Mouse (Mus musculus) spleen, adult 12 weeks (tissue): ENCODE measurements around the gene Scamp3.

Experiments
- DNase-seq: peaks from one replicate; pipeline ENCODE4 v3.0.0; 2022; ENCODE audit warnings: low spot score

Scamp3 gene

GRCm38 (mm10) chr3:89163643-89164245, 13.5 kb upstream of the Scamp3 start:
- no peak for DNase-seq

DNA sequence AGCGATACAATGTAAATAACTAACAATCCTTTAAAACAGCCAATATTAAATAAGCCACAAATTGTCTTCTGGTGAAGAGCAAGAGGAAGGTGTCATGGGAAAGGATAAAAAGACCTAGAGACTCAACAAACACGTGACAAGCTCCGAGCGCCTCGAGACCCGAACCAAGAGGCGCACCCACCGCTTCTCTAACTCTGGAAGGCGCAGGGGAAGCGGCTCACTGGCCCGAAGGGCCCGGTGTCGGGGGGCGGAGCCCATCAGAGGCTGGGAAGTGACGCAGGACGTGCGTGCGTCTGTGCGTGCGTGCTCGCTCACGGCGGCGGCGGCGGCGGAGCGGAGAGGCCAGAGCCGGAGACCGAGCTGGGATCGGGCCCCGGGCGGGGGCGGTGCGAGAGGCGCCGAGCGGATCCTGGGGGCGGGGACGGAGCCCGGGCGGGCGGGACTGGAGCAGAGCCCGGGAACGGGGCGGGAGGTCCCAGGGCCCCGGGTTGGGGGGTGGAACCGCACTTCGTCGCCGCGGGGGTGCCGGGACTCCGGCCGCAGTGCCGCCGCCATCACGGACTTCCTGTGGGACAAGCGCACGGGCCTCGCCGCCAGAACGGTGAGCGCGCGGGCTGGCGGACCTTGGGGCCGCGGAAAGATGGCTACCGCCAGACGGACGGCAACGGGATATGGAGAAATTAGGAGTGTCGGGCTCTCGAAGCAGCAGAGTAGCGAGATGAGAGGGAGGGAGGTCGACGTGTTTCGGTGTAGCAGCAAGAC, 12.6 kb upstream of the Scamp3 start, which contains the start of gene Clk2:
Gene Clk2 (plus strand): TSS at position 290 of the 762 bp plus-strand sequence.
- DNase-seq: peak; percentile 92

- DNase-seq: no peak
Measured at GRCm38 (mm10) chr3:89165268-89165870, 11.9 kb upstream of the Scamp3 start.

DNA sequence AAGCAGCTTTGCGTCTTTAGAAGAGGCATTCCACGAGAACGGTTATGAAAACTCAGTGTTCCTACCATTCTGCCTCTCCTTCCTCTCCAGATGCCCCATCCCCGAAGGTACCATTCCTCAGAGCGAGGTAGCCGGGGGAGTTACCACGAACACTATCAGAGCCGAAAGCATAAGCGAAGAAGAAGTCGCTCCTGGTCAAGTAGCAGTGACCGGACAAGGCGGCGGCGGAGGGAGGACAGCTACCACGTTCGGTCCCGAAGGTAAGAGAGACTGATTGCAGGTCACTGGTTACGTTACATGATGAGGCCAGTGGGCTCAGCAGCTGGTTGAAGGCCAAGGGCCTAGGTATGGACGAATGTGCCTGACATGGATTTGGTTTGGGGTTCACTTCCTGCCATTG, 10.3 kb upstream of the Scamp3 start:
- DNase-seq: no peak

GRCm38 (mm10) chr3:89174844-89175243, 2.4 kb upstream of the Scamp3 start:
- no peak for DNase-seq

DNA sequence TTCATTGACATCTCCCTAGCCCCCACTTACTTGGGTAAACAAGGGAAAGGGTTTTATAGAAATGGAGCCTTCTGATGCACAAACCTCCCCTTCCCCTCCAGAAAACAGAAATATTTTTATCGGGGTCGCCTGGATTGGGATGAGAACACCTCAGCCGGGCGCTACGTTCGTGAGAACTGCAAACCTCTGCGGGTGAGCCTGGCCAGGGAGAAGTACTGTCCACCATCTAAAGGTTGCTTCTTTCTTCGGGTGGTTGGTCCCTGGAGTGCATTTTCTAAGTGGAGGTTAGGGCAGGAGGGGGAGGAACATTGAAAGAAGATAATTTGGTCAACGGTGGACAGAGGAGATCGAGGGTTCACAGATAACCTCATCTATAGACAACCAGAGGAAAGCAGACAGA, 1.7 kb upstream of the Scamp3 start:
- no peak for DNase-seq

DNA sequence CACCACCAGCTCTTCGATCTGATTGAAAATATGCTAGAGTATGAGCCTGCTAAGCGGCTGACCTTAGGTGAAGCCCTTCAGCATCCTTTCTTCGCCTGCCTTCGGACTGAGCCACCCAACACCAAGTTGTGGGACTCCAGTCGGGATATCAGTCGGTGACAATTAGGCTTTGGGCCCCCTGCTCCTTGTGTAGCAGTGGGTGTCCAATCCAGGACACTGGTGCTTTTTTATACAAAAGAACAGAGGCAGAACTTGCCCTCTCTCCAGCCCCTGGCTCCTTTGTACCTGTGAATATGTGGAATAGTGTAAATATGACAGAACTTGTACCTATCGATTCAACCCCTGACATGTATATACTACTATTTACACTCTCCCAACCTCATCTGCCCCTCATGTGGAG, 852 bp upstream of the Scamp3 start:
- no peak for DNase-seq

- DNase-seq: no peak
Measured at GRCm38 (mm10) chr3:89178107-89178385, 773 bp downstream of the Scamp3 start.

DNA sequence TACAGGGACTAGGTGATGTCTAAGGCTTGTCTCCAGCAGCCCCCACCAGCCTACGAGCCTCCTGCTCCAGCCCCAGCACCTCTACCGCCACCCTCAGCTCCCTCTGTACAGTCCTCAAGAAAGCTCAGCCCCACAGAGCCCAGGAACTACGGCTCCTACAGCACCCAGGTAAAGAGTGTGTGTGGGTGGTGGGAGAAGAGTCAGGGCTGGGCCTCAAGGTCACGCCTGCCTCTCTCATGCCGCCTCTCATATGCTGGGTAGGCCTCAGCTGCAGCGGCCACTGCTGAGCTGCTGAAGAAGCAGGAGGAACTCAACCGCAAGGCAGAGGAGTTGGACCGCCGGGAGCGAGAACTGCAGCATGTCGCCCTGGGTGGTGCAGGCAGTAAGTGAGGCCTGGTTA, 1.8 kb downstream of the Scamp3 start:
- no peak for DNase-seq

GRCm38 (mm10) chr3:89181749-89182500, 4.7 kb downstream of the Scamp3 start:
- no peak for DNase-seq

DNA sequence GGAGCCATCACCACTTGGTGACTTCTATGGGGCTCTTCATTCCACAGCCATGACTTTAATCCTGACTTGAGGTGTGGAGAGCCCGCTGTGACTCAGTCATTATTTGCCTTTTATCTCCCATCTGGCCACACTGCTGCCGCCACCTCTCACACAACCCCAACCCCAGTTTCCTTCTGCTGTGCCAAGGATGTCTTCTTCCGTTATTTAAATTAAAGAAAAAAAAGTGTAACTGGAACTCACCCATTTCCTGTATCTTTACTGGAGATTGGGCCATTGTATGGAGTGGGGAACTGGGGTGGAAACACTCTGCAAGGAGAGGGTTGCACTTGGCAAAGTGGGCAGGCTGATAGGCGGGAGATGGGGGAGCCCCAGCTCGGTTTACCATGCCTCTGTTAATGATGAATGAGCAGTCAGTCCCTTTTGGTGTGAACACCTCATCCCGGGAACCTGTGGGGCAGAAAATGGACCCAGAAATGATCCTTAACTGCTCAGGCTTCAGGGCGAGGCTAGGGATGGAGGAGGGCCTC, 5.3 kb downstream of the Scamp3 start:
- no peak for DNase-seq

DNA sequence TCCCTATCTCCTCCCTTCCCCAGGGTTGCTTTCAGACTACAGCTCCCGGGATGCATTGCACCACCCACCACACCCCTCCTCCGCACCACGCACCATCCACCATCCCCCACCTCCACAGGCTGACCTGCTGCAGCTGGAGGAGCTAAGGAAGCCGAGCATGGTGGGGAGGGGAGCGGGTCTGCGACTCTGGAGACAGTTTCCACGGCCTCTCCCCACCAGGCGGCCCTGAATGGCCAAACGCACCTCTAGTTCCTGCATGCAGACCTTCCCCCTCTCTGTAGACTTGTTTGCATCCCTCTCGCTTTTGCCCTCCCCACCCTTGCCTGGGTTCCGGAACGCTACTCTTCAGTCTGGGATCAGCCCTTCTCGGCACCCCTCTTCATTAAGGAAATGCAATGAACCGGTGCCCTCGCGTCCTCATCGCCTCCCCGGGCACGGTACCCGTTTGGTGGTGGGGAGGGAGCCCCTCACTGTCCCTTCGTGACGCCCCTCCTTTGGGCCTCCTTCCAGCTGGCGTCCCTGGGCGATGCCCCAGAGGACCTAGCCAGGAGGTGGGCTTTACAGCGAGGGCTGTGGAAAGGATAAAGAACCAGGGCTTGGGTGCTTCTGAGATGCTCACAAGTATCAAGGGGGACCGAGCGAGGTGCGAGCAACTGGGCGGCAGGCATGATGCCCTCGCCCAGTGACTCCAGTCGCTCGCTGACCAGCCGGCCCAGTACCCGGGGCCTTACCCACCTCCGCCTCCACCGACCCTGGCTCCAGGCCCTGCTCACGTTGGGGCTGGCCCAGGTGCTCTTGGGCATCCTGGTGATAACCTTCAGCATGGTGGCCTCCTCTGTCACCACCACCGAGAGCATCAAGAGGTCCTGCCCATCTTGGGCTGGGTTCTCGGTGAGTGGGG, 6.0 kb downstream of the Scamp3 start, which contains the start of gene Fam189b:
Gene Fam189b (plus strand): TSS at position 86 of the 901 bp plus-strand sequence.
- no peak for DNase-seq

DNA sequence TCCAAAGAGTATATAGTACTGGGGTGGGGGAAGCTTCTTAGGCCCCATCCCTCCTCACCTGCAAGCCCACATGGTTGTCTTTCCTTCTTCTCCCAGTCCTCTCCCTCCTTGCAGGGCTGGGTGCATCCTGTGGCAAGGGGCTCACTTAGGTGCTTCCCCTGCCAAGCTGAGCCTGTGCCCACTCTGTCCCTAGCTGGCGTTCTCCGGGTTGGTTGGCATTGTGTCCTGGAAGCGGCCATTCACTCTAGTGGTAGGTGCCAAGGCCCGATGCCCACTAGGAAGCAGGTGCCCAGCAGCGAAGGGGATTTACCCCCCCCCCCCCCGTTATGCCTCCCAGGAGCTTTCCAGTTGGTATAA, 6.7 kb downstream of the Scamp3 start:
- DNase-seq: no peak

GRCm38 (mm10) chr3:89187197-89187596, 9.9 kb downstream of the Scamp3 start:
- DNase-seq: no peak

- no peak for DNase-seq
Measured at GRCm38 (mm10) chr3:89187690-89188477, 10.6 kb downstream of the Scamp3 start.

GRCm38 (mm10) chr3:89188478-89188875, 11.2 kb downstream of the Scamp3 start:
- no peak for DNase-seq

DNA sequence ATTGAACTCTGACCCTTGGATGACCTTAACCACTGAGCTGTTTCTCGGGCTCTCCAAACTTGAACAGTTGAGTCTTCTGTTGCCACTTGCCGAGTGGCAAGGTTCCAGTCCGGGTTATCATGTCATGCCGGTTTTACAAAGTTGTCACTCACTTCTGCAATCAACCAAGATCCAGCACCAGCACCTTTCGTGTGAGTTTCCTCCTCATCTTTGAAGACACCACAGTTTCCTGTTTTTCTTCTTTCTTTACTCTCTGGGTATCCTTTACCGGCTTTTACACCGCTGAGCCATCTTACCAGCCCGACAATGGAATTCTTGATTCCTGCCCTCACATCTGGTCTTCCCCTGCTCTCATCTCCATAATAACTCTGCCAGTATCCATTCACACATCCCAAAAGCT, 13.2 kb downstream of the Scamp3 start:
- DNase-seq: no peak

GRCm38 (mm10) chr3:89193351-89193750, 16.1 kb downstream of the Scamp3 start:
- DNase-seq: no peak

DNA sequence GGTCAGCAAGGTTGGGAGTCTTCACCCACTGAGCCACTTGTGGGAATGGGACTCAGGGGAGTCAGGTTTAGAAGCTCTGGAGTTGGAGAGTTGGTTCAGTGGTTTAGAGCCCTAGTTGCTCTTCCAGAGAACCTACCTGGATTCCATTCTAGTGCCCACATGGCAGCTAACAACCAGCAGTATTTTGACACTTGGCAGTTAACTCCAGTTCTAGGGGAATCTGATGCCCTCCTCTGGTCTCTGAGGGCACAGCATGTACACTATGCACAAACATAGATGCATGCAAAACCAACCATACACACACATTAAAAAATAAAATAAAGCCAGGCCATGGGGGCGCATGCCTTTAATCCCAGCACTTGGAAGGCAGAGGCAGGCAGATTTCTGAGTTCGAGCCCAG, 16.6 kb downstream of the Scamp3 start:
- no peak for DNase-seq

GRCm38 (mm10) chr3:89195979-89196877, 19.0 kb downstream of the Scamp3 start:
- DNase-seq: peak; percentile 71
